Mouse (Mus musculus) left cerebral cortex, adult 9 months (tissue): ENCODE measurements around the gene Tex21.
"Not testable (repeated sequence)": the region's sequence is repeated elsewhere in the genome, so short reads cannot be mapped to it uniquely, and the experiment has no call there.

Source experiments
- DNase-seq, 2 experiments: peaks; one replicate each; pipeline ENCODE4 v3.0.0; 2022; ENCODE audit warnings: low spot score in 2 of 2

Gene Tex21

DNA sequence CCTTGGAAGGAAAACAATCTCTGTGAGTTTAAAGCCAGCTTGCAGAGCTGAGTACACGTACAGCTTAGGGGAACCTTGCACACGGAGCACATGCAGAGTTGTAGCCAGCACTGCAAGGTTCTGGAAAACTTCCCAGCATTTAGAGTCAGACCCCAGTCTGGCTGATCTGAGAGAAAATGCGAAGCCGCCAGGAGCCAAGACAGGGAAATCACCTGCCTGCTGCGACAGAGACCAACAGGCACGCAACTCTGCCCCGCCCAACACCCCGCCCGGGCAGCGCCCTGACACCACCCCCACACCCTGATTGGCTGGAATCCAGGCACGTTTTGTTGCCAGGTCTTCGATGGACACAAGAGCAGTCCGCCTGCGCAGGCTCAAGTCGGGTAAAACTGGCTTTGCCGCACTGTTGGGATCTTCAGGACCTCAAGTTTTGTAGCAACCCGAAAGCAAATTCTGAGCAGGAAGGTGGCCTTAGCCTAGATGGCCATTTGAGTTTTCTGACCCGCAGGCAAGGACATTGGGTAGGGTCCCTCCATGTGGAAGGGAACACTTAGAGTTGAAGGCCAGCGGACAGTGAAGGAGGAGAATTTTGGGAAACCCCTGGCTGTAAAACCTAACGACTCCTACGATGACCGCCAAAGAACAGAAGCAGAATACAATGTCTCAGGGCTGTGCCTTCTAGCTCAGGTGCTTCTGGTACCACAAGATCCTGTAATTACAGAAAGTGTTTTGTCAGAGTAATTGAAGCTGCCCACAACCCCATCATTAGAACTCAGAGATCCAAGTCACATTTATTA lies 50.4 kb downstream of the Tex21 start:
- peak in 1 of 2 experiments; percentile 45 for DNase-seq

DNA sequence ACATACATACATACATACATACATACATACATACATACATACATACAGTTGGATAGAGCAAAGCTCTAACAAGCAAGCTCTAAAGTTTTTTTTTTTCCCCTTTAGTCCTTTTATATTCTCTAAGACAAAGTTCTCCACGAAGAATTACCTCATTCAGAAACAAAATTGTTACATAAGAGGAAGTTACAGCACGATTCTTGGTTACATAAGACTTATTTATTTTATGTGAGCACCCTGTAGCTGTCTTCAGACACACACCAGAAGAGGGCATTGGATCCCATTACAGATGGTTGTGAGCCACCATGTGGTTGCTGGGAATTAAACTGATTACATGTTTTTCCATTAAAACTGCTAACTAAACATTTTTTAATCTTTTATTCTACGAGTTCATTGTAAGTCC lies 52.0 kb downstream of the Tex21 start:
- DNase-seq = no peak

DNA sequence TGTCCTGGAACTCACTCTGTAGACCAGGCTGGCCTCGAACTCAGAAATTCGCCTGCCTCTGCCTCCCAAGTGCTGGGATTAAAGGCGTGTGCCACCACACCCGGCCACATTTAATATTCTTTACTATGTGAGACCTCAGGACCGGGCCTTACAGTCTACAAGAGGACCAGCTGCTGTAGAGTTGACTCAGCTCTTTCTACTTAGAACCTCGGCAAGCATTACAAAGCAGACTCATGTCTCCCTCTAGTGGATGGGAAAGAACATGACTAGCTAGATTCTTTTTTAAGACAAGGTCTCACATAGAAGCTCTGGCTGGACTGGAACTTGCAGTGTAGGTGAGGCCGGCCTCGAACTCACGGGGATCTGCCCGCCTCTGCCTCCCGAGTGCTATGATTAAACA lies 55.6 kb downstream of the Tex21 start:
- peak in 1 of 2 experiments; percentile 11 for DNase-seq

DNA sequence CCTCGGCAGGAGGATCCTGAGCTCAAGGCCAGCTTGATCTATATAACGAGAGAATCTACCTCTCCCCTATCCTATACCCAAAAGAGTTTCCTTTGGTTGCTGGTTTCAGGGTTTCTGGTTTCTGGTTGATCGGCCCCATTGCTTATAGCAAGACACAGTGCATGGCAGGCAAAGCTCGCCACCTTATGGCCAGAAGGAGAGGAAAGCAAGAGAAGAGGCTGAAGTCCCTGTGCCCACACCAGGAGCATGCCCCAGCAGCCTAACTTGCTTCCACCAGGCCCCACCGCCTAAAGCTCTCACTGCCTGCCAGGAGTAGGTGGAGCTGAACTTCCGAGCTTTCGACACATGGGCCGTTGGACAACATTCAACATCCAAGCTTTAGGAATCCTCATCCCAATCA lies 58.7 kb downstream of the Tex21 start:
- DNase-seq = peak in 1 of 2 experiments; percentile 39

DNA sequence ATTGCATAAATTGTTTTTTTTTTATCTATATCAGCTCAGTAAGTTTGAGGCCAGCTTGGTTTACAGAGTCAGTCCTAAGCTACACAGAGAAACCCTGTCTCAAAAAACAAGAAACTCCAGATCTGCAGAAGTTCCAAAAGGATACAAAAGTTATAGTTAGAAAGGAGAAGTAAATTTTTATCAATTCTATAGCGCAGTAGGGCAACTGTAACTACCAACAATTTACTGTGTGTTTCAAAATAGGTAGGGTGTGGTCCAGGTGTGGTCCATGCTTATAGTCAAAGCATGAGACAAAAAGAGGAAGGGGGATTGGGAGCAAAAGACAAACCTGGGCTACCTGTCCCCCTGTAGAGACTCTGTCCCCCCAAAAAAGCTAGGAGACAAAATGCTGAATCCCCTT lies 60.1 kb downstream of the Tex21 start:
- DNase-seq = no peak

DNA sequence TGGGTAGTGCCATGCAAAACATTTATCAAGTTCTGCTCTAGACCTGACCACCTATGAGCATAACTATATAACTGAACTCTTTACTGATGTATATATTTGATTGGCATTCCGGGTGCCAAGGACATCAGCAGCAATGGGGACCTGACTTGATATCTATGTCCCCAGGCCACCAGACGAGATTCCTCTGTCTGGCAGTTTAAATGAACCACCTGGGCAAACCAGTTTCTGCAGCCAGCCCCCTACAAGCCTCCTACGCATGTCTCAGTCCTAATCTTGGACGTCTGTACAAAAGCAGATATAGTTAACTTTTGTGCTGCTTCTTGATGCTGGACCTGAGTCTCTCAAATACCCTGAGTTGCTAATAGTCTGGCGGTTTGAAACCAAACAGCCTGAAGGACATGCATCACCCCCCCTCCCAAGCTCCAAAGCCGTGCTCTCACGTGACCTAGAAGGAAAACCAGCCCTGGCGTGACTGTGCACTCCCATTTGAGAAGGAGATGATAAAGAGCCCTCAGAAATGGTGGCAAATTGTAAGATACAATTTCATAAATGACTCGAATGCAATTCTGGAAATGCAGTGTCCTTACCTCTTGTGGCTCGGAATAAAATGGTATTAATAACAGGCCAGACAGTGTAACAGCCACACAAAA lies 61.3 kb downstream of the Tex21 start:
- DNase-seq = no peak

DNA sequence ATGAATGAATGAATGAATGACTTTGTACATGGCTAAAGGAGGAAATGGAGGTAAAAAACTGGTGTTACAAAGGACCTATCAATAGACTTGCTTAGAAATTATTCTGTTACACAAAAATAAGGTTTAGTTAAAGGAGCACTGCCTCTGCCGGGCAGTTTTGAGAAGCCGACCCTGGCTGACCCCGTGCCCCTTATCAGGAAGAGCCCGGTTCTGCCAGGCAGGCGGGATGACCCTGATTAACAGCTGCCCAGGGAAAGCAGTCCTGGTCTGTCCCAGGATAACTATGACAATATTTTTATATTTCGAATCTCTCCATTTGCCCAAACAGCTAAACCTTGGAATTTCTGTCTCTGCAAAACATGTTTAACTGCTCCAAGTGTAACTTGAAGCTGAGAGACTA lies 62.3 kb downstream of the Tex21 start:
- DNase-seq = no peak

DNA sequence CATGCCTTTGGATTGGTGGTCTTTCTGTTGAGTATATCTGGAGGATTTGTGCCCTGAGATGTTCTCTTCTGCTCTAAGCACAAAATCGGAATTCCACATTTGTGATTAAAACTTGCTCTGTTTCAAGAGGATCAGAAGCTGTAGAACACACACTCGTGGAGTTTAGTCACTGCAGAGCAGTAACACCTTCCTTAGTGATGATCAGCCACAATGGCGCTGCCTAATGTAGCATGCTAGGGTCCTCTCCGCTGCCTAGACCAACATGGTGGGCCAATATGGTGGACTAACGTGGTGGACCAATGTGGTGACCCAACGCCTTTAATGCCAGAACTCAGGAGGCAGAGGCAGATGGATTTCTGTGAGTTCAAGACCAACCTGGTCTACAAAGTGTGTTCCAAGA lies 63.7 kb downstream of the Tex21 start:
- DNase-seq = no peak

DNA sequence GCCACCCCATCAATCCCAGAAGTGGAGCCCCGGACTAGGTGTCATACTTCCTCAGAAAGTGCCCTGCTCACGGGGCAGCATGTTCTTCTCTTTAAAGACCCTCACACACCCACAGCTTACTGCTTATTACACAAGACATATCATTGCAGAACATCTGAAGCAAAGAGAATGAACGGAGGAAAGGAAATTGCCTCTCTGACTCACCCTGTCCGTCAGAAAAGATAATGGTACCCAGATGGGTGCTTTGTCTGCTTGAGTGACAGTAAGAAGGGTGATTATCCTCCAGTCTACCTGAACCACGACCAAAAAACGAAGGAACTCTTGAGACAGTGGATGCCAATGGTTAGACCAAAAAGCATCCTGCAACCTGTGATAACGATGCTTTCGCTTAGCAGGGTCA lies 65.1 kb downstream of the Tex21 start:
- no peak for DNase-seq

DNA sequence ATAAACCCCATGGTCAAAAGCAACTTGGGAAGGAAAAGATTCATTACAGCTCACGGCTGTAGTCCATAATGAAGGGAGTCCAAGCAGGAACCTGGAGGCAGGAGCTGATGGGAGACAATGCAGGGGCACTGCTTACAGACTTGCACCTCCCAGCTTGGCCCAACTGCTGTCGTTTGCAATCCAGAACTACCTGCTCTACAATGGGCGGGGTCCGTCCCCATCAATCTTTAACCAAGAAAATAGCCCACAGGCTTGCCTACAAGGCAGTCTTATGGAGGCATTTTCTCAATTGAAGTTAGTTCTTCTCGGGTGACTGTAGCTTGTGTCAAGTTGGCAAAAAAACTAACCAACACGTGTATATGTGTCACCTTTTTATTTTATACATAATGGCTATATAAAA lies 66.1 kb downstream of the Tex21 start:
- DNase-seq = no peak

DNA sequence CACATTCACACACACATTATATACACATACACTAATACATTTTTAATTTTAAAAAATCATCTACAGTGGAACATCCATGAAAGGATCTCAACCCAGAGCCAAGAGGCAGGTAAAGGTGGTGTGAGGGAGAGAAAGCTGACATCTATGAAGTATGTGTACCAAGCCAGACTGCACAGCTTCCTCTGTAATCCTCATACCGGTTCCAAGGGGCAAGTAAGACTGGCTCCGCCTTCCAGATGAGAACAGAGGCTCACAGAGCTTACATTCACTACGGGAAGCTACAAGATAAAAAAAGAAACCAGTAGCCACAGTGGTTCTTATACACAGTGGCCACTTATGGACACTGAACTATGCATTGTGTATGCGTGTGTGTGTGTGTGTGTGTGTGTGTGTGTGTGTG lies 67.0 kb downstream of the Tex21 start:
- DNase-seq = no peak

DNA sequence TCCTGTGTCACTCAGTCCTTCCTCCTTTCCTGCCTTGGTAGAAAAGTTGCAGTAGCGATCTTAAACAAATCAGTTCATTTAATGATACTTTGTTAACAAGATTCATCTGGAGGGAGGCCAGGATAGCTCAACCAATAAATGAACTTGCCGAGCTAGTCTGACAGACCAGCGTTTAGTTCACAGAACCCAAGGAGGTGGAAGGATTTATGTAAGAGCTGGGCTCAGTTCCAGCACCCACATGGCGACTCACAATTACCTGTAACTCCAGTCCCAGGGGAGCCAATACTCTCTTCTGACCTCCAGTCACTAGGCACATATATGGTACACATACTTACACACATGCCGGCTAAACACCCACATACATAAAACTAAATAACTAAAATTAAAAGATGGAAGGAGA lies 67.5 kb downstream of the Tex21 start:
- no peak for DNase-seq

DNA sequence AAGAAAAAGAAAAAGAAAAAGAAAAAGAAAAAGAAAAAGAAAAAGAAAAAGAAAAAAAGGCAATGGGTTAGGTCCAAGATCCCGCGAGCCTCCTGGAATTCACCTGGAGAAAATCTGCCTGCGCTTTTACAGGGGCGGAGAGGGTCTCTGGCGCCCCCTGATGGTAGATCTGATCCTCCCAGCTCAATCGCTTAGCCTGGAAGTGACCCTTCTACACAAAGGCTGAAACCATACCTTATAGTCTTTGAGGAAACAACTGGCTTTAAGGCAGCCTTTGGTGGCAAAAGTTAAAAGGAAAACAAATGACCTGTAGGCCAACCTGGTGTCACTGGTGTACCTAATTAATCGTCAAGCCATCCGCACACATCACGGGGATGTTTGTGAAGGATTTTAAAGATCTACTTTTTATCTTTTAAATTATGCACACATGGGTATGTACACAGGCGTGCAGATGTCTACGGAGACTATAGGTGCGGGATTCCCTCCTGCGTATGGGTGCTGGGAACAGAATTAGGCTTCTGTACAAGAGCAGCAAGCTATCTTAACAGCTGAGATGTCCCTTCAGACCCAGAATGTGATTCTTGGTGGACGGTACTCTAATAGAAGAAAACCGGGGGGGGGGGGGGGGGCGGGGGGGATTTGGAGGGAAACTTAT lies 68.6 kb downstream of the Tex21 start:
- DNase-seq = peak in 1 of 2 experiments; percentile 61

DNA sequence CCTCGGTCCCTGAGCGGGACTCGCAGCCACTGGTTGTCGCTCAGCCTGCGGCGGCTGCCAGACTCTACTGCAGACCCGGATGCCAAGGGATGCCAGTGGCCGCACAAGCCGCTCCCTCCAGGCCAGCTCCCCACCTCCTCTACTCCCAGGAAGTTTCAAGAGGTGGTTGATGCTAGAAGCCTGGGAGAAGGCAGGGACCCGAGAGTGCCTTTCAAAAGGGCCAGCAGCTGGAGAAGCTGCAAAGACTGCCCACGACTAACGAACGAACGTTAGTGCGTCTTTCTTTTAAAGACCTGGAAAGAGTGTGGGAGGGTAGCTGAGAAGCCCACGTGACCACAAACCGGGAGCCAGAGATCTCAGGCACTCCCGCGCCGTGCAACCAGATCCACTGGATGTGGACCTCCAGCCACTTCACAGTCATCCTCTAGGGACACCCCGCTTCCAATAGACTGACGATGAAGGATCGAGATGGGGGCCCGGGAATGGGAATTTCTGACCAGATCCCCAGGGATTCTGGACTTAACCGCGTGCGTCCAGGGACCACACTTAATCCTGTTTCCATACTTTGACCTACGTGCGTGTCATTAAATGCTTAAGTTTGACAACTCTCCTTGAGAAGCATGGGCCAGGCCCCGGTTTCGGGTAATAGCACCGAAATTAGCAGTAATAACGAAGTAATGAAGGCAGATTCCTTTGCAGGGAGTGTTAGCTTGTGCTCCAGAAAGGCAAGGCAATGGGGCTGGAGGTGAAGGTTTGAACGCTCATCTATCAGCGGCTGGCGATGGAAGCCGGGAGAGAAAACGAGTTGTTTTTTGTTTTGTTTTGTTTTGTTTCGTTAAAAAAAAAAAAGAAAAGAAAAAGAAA lies 69.3 kb downstream of the Tex21 start, which contains the start of gene Esr2:
Gene Esr2, minus strand, starts transcription at position 260 of the 864 bp plus-strand sequence.
- DNase-seq = no peak

DNA sequence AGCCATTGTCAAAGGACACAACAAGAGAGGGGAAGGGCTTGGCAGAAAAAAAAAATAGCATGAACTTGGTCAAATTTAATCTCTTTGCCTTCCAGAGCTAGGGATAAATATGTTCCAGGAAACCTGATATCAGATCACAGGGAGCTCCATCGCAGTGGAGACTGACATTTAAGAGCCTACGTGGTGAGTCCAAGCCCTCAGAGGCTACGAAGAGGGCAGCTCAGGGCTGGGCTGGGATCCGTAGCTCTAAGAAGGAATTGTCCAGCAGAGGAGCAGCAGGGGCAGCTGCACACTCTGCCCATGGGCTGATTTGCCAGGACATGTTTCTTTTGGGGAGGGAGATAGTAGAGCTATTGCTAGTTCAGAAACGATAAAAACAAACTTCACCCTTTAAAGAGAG lies 80.9 kb downstream of the Tex21 start:
- no peak for DNase-seq

DNA sequence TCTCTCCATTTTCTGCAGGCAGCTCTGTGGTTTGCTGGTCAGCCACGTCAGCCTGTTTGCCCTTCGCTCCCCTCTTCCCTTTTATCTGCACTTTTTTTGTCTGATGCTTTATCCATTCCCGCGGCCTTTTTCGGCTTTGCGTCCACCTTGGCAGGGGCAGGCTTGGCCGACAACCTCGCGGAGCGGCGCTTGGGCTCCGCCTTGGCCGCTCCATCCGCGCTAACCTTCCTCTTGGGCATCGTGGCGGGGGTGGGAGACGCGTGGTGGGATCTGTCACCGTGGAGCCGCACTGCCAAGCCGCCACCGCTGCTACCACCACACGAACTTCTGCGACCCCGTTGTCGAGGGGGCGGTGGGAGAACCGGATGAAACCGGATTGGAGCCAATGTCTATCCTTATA lies 94.2 kb downstream of the Tex21 start:
- DNase-seq = not testable (repeated sequence)
